ENCODE assay signal across 8 mouse cellular contexts in the genomic region with DNA sequence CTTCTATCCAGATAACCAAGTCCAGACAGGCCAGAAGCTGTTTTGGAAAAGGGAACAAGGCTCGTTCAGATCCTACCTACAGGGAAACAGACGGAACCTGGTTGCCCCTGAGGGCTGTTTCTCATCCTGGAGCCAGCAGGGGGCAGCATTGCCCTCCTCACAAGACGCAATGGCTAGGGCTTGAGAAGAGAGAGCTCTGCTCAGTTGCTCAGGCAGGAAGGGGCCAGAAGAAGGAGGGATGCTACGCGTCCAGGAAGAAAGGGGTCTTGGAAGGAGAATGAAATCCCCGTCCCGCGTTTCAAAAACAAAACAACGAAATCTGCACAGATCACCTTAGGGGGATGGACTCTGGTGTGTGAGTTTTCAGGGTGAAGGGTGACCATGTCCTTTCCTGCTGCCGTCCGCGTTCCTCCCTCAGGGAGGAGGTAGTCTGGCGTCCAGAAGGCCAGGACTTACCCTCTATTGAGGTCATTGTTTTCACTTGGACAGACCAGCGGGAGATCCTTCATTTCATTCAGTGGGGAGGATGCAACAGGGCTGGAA. TPM values are rescaled to one million over a fixed set of nuclear protein-coding genes. Genes with fewer than 3 reads are reported as not detected.
DNase-seq lines count a peak whose midpoint lies in the region; ATAC-seq and TF ChIP-seq lines count a peak whose summit lies in the region.

No protein-coding gene starts in this region.

- TF ChIP-seq CTCF in gastrocnemius, adult 2 months (IDR thresholded peaks at IDR 0.05), result peak; percentile 95

- intact Hi-C loops in gastrocnemius, adult 2 months (cut with DNase I), result loop anchor here (5.0 to 10.0 kb wide), 2 partner anchors 509 to 612 kb away; no protein-coding TSS in a partner anchor

- H3K4me3 ChIP-seq in gastrocnemius, adult 2 months, result peak overlapping the region; percentile 53
- no peak overlapping the region for H3K4me3 ChIP-seq in hindbrain, embryonic 16.5 days (ENCODE audit: low read length)

- ATAC-seq in hindbrain, embryonic 16.5 days, result peak; percentile 90
- peak; percentile 96 for ATAC-seq in megakaryocyte progenitor cell, adult 5-6 weeks (replicated peaks; ENCODE audit: poor library complexity)

- H3K36me3 ChIP-seq in hindbrain, embryonic 16.5 days (ENCODE audit: control insufficient read depth, insufficient read depth, low read length), result no peaks in the 10 kb centered on the region

- no peaks in the 10 kb centered on the region for H3K27me3 ChIP-seq in hindbrain, embryonic 16.5 days (replicated peaks; ENCODE audit: control insufficient read depth, insufficient read depth, low read length)

- H3K9ac ChIP-seq in hindbrain, embryonic 16.5 days (ENCODE audit: low read depth, low read length), result no peak overlapping the region

- H3K27ac ChIP-seq in gastrocnemius, adult 2 months, result peak overlapping the region; percentile 86
- no peak overlapping the region for H3K27ac ChIP-seq in hindbrain, embryonic 16.5 days (ENCODE audit: low read depth, low read length)

- H3K9me3 ChIP-seq in hindbrain, embryonic 16.5 days (ENCODE audit: control insufficient read depth, low read length), result no peaks in the 10 kb centered on the region

- H3K4me2 ChIP-seq in hindbrain, embryonic 16.5 days (ENCODE audit: low read length), result peak overlapping the region; percentile 27

- WGBS in hindbrain, embryonic 16.5 days, result 18% methylated on average over 14 of the region's 14 CpGs

- peak; percentile 82 for DNase-seq in WW6 (ENCODE audit: low read depth, low spot score)
- peak; percentile 78 to 85 for DNase-seq in cerebellum, postnatal 4 days (ENCODE audit: low spot score in 2 of 2)
- DNase-seq in gastrocnemius, adult 2 months, result peak; percentile 88
- DNase-seq in left cerebral cortex, adult 11 months (ENCODE audit: low spot score), result peak; percentile 72
- peak; percentile 85 to 88 for DNase-seq in right cerebral cortex, postnatal 10 days (ENCODE audit: low spot score in 2 of 2)
- DNase-seq in urinary bladder, postnatal 14 days (ENCODE audit: low spot score), result peak; percentile 88

- H3K4me1 ChIP-seq in hindbrain, embryonic 16.5 days (ENCODE audit: control insufficient read depth, insufficient read depth, low read depth, low read length), result no peaks in the 10 kb centered on the region

RNA-seq across cellular contexts. Expression of a gene that starts 25.1 kb away (rescaled TPM):
- total RNA-seq in gastrocnemius, adult 2 months (2021), result not detected
- polyA plus RNA-seq in hindbrain, embryonic 16.5 days (2015; fragmentation: Nextera tagmentation; extraction: Ambion mirVana), result 0.15 and 0.51 TPM in 2 replicates
- total RNA-seq in megakaryocyte progenitor cell, adult 5-6 weeks (2015), result 21.6 and 34.9 TPM in 2 replicates
- total RNA-seq in megakaryocyte progenitor cell, adult 5-6 weeks (2017), result 22.0 and 22.2 TPM in 2 replicates

Comparison
In these comparisons a context has a peak if more than half of its experiments do, and no peak if none do; other contexts are left out.
1. RNA of a gene that starts 25.1 kb away (total RNA-seq): 21.6 to 34.9 TPM in megakaryocyte progenitor cell, adult 5-6 weeks; not detected in gastrocnemius, adult 2 months; every median in the first group is over 10 times any median in the second.
2. Peak in every context shown above with its lines, with median percentiles within 50 percentile points of each other: DNase-seq.